Mouse (Mus musculus) hindbrain, embryonic 12.5 days (tissue): Measurements from ENCODE around the gene Gpd2. TPM values are rescaled to one million over a fixed set of nuclear protein-coding genes. Genes with fewer than 3 reads are reported as not detected.

Source experiments
- ATAC-seq: fragments of 200-750 bp; cut with Nextera tagmentation; 2 replicates; pipeline ENCODE4 v1.8.0; 2017; ENCODE audit warnings: moderate TSS enrichment; ENCODE audit not compliant: low FRiP score
- H3K27ac ChIP-seq: fragments of 300-500 bp; sonication (generic); 2 replicates; pipeline ENCODE4 v1.5.1; 2016; ENCODE audit warnings: mild to moderate bottlenecking
- H3K27me3 ChIP-seq: fragments of 300-500 bp; sonication (generic); 2 replicates; pipeline ENCODE4 v1.6.1; 2016; ENCODE audit warnings: mild to moderate bottlenecking
- H3K36me3 ChIP-seq: fragments of 300-500 bp; sonication (generic); 2 replicates; pipeline ENCODE4 v1.6.1; 2016; ENCODE audit warnings: mild to moderate bottlenecking
- H3K4me1 ChIP-seq: fragments of 300-500 bp; sonication (generic); 2 replicates; pipeline ENCODE4 v1.6.1; 2016
- H3K4me2 ChIP-seq: fragments of 300-500 bp; sonication (generic); replicated peaks from 2 replicates; pipeline ENCODE4 v1.6.1; 2016; ENCODE audit warnings: mild to moderate bottlenecking
- H3K4me3 ChIP-seq: fragments of 300-500 bp; sonication (generic); 2 replicates; pipeline ENCODE4 v1.5.1; 2016; ENCODE audit warnings: mild to moderate bottlenecking
- H3K9ac ChIP-seq: fragments of 300-500 bp; sonication (generic); 2 replicates; pipeline ENCODE4 v1.6.1; 2016; ENCODE audit warnings: mild to moderate bottlenecking, moderate library complexity
- H3K9me3 ChIP-seq: fragments of 300-500 bp; sonication (generic); replicated peaks from 2 replicates; pipeline ENCODE4 v1.6.1; 2016; ENCODE audit warnings: mild to moderate bottlenecking
- WGBS: fragments of 180-500 bp; shearing (Covaris S2); methylation state at CpG from one replicate; pipeline ENCODE4 v1.1.7; 2016; 5-methylcytosine and 5-hydroxymethylcytosine counted together
- polyA plus RNA-seq: library from polyadenylated mRNA; unstranded; fragments of >200 nt; fragmentation: Nextera tagmentation; extraction: Ambion mirVana; gene quantifications from 2 replicates; pipeline ENCODE4 v1.2.1, GENCODE M21; 2016

Gene Gpd2
- polyA plus RNA-seq, 1 experiment from 2014 or later, result 18.9 TPM

DNA sequence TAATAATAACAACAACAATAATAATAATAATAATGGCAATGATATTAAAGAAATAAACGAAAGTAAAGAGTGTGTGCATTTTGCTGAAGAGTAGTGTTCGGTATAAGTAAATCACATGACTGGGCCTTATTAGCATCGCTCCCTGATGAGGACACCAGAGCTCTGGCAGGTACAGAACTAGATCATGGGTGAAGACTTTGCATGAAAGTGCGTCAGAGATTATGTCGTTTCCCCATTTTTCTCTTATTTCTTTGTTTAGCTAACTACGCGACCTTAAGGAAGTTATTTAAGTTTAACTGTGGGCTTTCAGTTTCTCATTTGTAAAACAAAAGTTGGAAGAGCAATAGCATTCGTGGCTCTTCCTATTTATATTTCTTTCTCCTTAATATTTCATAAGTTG, 5.1 kb upstream of the Gpd2 start:
- H3K4me1 ChIP-seq, result peaks cover under 1% of the 10 kb centered on the region; the same call in 1 of the 2 replicates
- no peak overlapping the region for H3K27ac ChIP-seq
- no peak overlapping the region for H3K4me2 ChIP-seq
- H3K4me3 ChIP-seq, result no peak overlapping the region
- no peak for ATAC-seq
- 92% methylated on average over 8 of the region's 8 CpGs for WGBS
- peaks cover 8% of the 10 kb centered on the region; the same call in 1 of the 2 replicates for H3K27me3 ChIP-seq
- H3K36me3 ChIP-seq, result no peaks in the 10 kb centered on the region
- H3K9me3 ChIP-seq, result no peaks in the 10 kb centered on the region
- no peak overlapping the region for H3K9ac ChIP-seq

- H3K27ac ChIP-seq, result no peak overlapping the region
- H3K9me3 ChIP-seq, result no peaks in the 10 kb centered on the region
- WGBS, result 87% methylated on average over 2 of the region's 2 CpGs
- H3K27me3 ChIP-seq, result peaks cover 8% of the 10 kb centered on the region; the same call in 1 of the 2 replicates
- H3K4me3 ChIP-seq, result no peak overlapping the region
- no peak overlapping the region for H3K9ac ChIP-seq
- no peaks in the 10 kb centered on the region for H3K36me3 ChIP-seq
- H3K4me2 ChIP-seq, result no peak overlapping the region
- ATAC-seq, result no peak
- peaks cover 12% of the 10 kb centered on the region for H3K4me1 ChIP-seq
Measured at GRCm38 (mm10) chr2:57236246-57236645, 1.2 kb upstream of the Gpd2 start.

GRCm38 (mm10) chr2:57237026-57237425, 409 bp upstream of the Gpd2 start:
- 48% methylated on average over 6 of the region's 6 CpGs for WGBS
- peak overlapping the region; percentile 83 for H3K4me2 ChIP-seq
- H3K36me3 ChIP-seq, result no peaks in the 10 kb centered on the region
- ATAC-seq, result no peak
- peaks cover 8% of the 10 kb centered on the region; the same call in 1 of the 2 replicates for H3K27me3 ChIP-seq
- H3K27ac ChIP-seq, result no peak overlapping the region
- no peaks in the 10 kb centered on the region for H3K9me3 ChIP-seq
- no peak overlapping the region for H3K9ac ChIP-seq
- H3K4me3 ChIP-seq, result no peak overlapping the region
- peaks cover 12% of the 10 kb centered on the region for H3K4me1 ChIP-seq

DNA sequence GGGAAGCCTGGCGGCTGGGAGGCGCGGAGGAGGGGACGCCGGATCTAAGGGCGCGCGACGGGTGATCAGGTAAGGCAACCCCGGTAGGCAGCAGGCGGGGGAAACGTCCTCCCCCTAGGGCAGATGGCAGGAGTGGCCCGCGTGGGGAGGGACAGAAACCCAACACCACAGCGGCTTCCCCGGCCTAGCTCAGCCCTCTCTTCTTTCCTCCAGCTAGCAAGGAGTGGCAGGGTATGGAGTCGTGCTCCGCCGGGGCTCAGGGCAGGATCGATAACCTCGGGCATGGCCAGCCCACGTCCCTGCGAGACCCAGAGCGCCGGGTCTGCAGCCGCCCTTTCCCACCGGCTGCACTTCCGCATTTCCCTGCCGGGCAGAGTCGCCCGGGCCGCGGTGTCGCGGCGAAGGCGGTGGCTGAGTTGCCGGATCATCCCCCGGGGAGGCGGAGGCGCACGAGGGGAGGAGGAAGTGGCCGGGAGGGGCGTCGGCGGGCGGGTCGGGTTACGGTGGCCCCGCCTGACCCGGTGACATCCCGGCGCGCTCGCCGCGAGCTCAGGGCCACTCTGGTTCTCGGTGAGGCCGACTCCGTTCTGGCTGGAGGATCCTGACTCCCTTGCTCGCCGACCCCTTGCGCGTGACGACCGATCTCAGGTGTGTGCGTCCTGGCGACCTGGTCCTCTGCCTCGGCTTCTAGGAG, 632 bp downstream of the Gpd2 start:
- under 1% methylated on average over 66 of the region's 69 CpGs for WGBS

GRCm38 (mm10) chr2:57238614-57239165, 1.3 kb downstream of the Gpd2 start:
- H3K4me3 ChIP-seq, result peak overlapping the region; percentile 74
- peak overlapping the region; percentile 83 for H3K4me2 ChIP-seq
- 2% methylated on average over 17 of the region's 17 CpGs for WGBS
- H3K9ac ChIP-seq, result peak overlapping the region; percentile 78
- H3K36me3 ChIP-seq, result no peaks in the 10 kb centered on the region
- H3K4me1 ChIP-seq, result peaks cover 12% of the 10 kb centered on the region
- H3K27me3 ChIP-seq, result peaks cover 8% of the 10 kb centered on the region; the same call in 1 of the 2 replicates
- ATAC-seq, result peak; percentile 7
- no peak overlapping the region for H3K27ac ChIP-seq
- no peaks in the 10 kb centered on the region for H3K9me3 ChIP-seq

More for the DNA sequence above, 632 bp downstream of the Gpd2 start:
- no peaks in the 10 kb centered on the region for H3K36me3 ChIP-seq
- H3K4me1 ChIP-seq, result peaks cover 12% of the 10 kb centered on the region
- peak overlapping the region; percentile 78 for H3K9ac ChIP-seq
- ATAC-seq, result peak; percentile 81
- H3K4me3 ChIP-seq, result peak overlapping the region; percentile 74
- peak overlapping the region; percentile 35 for H3K27ac ChIP-seq
- peaks cover 8% of the 10 kb centered on the region; the same call in 1 of the 2 replicates for H3K27me3 ChIP-seq
- peak overlapping the region; percentile 83 for H3K4me2 ChIP-seq
- no peaks in the 10 kb centered on the region for H3K9me3 ChIP-seq

- no peaks in the 10 kb centered on the region for H3K9me3 ChIP-seq
- peaks cover 12% of the 10 kb centered on the region for H3K4me1 ChIP-seq
- H3K4me3 ChIP-seq, result no peak overlapping the region
- no peak overlapping the region for H3K27ac ChIP-seq
- ATAC-seq, result no peak
- WGBS, result 12% methylated on average over 2 of the region's 2 CpGs
- no peak overlapping the region for H3K9ac ChIP-seq
- peaks cover 8% of the 10 kb centered on the region; the same call in 1 of the 2 replicates for H3K27me3 ChIP-seq
- no peaks in the 10 kb centered on the region for H3K36me3 ChIP-seq
- H3K4me2 ChIP-seq, result peak overlapping the region; percentile 83; the same call in 1 of the 2 replicates
Measured at GRCm38 (mm10) chr2:57239356-57239755, 1.9 kb downstream of the Gpd2 start.

DNA sequence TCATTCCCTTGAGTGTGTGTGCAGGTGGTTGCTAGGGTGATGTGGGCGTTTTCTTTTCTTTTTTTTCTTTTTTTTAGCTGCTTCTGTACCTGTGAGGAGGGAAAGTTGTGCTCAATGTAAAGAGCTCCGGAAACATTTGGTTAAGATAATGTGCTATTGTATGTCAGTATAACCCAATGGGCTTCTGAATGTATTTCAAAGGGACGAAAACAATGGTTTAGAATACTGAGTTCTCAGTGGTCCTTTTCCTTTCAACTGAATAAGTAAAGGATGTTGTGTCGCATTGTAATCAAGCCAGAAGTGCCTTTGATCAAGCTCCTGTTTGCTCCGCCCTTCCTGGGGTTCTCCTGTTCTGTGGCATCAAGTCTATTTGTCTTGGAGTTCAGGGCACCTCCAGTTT, 6.6 kb downstream of the Gpd2 start:
- ATAC-seq, result no peak
- Histone ChIP-seq H3K9ac (no peak overlapping the region), H3K27ac (no peak overlapping the region), H3K4me2 (no peak overlapping the region), H3K9me3 (no peaks in the 10 kb centered on the region; the same call in 1 of the 2 replicates), H3K4me1 (peaks cover under 1% of the 10 kb centered on the region; the same call in 1 of the 2 replicates), H3K36me3 (no peaks in the 10 kb centered on the region), H3K4me3 (no peak overlapping the region), H3K27me3 (no peaks in the 10 kb centered on the region)
- WGBS, result 48% methylated on average over 5 of the region's 5 CpGs

- H3K4me2 ChIP-seq, result no peak overlapping the region
- H3K27me3 ChIP-seq, result no peaks in the 10 kb centered on the region
- no peak overlapping the region for H3K27ac ChIP-seq
- no peaks in the 10 kb centered on the region for H3K36me3 ChIP-seq
- H3K4me3 ChIP-seq, result no peak overlapping the region
- H3K9ac ChIP-seq, result no peak overlapping the region
- no peaks in the 10 kb centered on the region for H3K4me1 ChIP-seq
- no peaks in the 10 kb centered on the region; the same call in 1 of the 2 replicates for H3K9me3 ChIP-seq
- ATAC-seq, result no peak
- WGBS, result 90% methylated on average over 6 of the region's 6 CpGs
Measured at GRCm38 (mm10) chr2:57245721-57246328, 8.4 kb downstream of the Gpd2 start.

- Histone ChIP-seq H3K9me3 (no peaks in the 10 kb centered on the region; the same call in 1 of the 2 replicates), H3K4me1 (no peaks in the 10 kb centered on the region), H3K9ac (no peak overlapping the region), H3K4me2 (no peak overlapping the region), H3K27me3 (no peaks in the 10 kb centered on the region), H3K4me3 (no peak overlapping the region), H3K36me3 (no peaks in the 10 kb centered on the region), H3K27ac (no peak overlapping the region)
- no peak for ATAC-seq
- 94% methylated on average over 3 of the region's 3 CpGs for WGBS
Measured at GRCm38 (mm10) chr2:57250113-57250512, 12.7 kb downstream of the Gpd2 start.

- Histone ChIP-seq H3K4me1 (peaks cover 9% of the 10 kb centered on the region; the same call in 1 of the 2 replicates), H3K4me2 (no peak overlapping the region), H3K27me3 (no peaks in the 10 kb centered on the region), H3K9ac (no peak overlapping the region), H3K4me3 (no peak overlapping the region), H3K36me3 (no peaks in the 10 kb centered on the region), H3K9me3 (no peaks in the 10 kb centered on the region; the same call in 1 of the 2 replicates), H3K27ac (no peak overlapping the region)
- 91% methylated on average over 13 of the region's 13 CpGs for WGBS
- no peak for ATAC-seq
Measured at GRCm38 (mm10) chr2:57251636-57252317, 14.3 kb downstream of the Gpd2 start.

DNA sequence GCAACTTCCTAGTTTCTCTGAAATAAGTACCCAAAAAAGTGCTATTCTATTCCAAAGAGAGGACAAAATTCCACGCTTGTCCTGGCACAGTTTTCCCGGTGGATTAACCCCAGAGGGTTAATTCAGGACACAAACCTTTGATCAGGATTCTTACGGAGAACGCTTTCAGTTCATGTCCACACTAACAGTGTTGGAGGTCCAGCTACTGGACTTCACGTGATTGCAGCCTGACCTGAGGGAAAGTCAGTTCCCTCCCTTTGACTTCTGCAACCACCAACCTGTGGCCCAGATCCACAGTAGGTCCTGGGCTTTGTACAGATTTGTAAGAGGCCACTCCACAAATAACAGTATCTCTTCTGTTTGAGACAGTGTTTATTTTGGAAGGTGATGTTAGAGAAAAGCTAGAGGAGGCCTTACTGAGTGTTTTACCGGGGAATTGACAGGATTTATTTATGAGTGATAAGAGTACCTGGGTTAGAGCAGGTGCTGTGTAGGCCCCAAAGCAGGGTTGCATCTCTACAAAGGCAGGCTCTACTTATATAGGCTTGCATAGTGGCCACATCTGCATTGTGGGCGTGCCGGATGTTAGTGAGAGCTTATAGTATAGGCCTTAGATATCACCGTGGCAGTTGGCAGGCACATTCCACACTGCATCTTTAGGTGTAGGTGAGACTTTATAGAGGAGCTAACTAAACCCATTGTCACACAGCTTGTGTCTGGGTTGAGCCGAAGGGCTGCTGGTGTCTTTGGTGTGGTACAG, 15.3 kb downstream of the Gpd2 start:
- no peak overlapping the region for H3K4me2 ChIP-seq
- H3K4me1 ChIP-seq, result peaks cover 9% of the 10 kb centered on the region; the same call in 1 of the 2 replicates
- H3K27ac ChIP-seq, result no peak overlapping the region
- no peaks in the 10 kb centered on the region; the same call in 1 of the 2 replicates for H3K9me3 ChIP-seq
- 84% methylated on average over 10 of the region's 10 CpGs for WGBS
- H3K9ac ChIP-seq, result no peak overlapping the region
- H3K27me3 ChIP-seq, result no peaks in the 10 kb centered on the region
- H3K4me3 ChIP-seq, result no peak overlapping the region
- H3K36me3 ChIP-seq, result no peaks in the 10 kb centered on the region
- no peak for ATAC-seq
